Mouse (Mus musculus): ENCODE results near the gene Wdr90. TPM values are rescaled to one million over a fixed set of nuclear protein-coding genes. Genes with fewer than 3 reads are reported as not detected.

Wdr90 gene
- polyA plus RNA-seq, 1 experiment, result 35.9 TPM

GRCm38 (mm10) chr17:25860229-25860628 is 1.1 kb downstream of the Wdr90 start:
- DNase-seq (ENCODE audit: low read depth), result no peak

GRCm38 (mm10) chr17:25844396-25844901 is 16.9 kb downstream of the Wdr90 start, which contains the start of gene Rhot2:
Rhot2 (minus strand) TSS chr17:25844851.
- DNase-seq (ENCODE audit: low read depth), result no peak

DNA sequence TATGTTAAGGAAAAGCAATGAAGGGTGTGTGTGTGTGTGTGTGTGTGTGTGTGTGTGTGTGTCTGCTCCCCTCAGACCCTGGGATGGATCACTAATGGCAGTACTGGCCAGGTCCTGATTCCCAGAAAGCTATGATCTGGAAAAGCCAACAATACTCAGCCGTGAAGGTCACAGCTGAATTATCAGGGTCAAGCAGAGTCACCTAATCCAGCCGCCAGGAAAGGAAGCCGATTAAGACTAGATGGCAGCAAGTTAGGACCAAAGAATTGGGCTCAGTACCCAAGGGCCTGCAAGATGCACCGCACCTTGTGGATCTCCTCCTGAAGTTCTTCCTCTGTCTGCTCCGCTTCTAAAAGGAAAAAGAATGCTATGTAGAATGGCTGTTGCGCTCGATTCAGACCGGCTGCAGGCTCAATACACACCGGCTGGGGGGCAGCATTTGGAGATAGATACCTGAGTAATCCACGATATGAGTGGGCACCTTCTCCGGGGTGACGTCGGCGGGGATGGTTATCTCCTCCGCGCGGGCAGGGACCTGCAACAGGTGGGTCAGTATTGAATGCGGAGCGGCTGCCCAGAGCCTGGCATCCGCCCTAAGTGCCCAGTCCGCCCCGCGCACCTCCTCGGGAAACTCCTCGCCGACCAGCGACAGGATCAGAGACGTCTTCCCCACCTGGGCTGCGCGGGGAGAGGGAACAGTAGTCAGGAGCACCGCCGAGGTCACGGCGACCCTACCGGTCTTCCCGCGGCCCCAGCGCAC is 17.5 kb downstream of the Wdr90 start:
- DNase-seq (ENCODE audit: low read depth), result no peak

DNA sequence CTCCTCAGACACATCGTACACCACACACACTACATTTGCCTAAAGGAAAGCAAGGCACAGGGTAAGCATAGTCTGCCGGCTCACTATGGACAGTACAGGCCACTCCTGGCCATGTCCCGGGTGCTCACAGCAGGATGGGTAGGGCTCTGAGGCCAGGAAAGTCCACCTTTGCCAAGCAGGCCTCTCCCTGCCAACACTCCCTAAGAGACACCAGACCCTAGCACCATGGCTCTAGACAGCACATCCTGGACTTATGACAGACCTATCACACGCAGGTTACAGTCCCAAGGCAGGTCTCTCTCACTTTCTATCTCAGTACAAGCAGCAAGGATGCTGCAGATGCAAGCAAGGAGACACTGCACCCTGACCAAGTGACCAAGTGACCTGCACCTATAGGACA is 18.2 kb downstream of the Wdr90 start:
- DNase-seq (ENCODE audit: low read depth), result no peak

DNA sequence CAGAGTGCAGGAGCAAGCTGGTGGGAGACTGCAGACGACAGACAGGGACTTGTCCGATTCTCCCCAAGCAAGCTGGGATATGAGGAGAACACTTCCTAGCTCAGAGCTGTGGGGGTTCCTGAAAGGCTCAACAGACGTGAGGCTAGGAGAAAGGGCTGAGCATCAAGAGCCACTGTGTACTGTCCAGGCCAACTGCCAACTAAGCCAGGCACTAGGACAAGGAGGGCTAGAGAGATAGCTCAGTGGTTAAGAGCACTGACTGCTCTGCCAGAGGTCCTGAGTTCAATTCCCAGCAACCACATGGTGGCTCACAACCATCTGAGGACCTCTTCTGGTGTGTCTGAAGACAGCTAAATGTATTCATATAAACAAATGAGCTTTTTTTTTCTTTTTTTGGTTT is 18.8 kb downstream of the Wdr90 start:
- DNase-seq (ENCODE audit: low read depth), result no peak

DNA sequence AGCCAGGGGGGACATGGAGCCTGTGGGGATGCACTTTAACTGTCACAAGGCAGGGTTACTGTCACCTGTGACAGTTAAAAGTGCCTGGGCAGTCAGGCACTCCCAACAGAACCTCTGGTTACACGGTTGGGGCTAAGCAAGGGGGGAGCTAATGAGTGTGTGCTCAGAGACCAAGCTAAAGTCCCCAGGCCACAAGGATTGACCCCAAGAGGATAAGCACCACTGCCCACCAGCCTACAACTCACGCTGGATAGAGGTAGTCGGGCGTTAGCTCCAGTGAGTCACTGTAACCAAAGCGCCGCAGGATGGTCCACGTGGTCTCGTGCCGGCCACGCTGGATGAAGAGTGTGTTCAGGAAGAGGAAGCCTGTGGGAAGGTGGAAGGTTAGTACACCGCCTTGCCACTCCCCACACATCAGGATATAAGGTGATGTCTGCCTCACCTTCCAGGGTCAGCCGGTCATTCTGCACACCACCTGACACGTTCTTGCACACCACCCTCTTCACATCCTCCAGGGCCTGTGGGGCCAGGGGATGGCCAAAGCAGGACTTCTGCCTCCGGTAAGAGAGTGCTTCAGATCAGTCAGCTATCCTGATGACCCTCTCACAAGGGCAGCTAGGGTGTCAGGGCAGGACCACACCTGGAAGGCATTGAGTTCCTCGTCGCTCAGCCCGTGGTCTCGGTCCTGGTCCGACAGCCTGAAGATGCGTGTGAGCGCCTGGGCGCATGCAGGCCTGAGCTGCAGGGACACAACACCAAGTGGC is 20.0 kb downstream of the Wdr90 start, which contains the start of gene Gm20683:
Gene Gm20683, minus strand, starts transcription at position 647 of the 764 bp plus-strand sequence.
- no peak for DNase-seq (ENCODE audit: low read depth)

DNA sequence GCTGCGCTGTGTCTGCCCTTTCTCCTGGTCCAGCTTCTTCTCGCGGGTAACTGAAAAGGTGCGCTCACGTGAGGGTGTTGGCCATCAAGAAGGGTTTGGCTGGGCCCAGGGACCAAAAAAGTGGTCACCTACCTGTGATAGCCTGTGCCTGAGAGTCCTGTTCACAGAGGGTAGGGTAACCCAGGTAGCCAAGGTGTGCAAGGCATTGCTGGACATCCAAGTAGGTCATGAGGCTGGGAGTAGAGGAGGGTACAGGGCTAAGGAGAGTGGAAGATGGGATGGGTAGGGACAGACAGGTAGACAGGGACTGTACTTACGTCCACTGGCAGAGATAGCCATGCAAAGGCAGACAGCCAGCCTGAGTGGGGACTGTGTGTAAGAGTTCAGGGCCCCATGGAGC is 20.8 kb downstream of the Wdr90 start:
- no peak for DNase-seq (ENCODE audit: low read depth)

- DNase-seq (ENCODE audit: low read depth), result no peak
Observed at GRCm38 (mm10) chr17:25839455-25840235, 21.7 kb downstream of the Wdr90 start.

GRCm38 (mm10) chr17:25838904-25839303 is 22.4 kb downstream of the Wdr90 start:
- no peak for DNase-seq (ENCODE audit: low read depth)

DNA sequence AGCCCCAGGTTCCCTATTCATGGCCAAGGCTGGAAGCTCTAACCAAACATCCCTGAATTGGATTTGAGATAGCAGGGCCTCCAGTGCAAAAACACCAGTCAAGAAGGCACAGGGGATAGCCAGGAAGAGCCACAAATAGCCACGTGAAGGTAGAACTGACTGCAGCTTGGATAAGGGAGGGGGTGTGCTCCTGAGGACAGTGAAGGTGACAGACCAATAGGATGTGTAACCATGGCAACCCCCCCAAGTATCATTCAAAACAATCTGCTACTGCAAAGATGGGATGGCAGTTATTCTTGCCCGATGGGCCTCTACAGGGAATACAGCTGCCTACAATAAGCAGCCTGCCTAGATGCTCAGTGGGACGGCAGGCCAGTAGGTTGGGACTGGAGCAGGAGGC is 23.8 kb downstream of the Wdr90 start:
- DNase-seq (ENCODE audit: low read depth), result no peak

GRCm38 (mm10) chr17:25837076-25837410 is 24.3 kb downstream of the Wdr90 start, which contains the start of gene Rhbdl1:
Rhbdl1 (minus strand) TSS chr17:25837295.
- no peak for DNase-seq (ENCODE audit: low read depth)

DNA sequence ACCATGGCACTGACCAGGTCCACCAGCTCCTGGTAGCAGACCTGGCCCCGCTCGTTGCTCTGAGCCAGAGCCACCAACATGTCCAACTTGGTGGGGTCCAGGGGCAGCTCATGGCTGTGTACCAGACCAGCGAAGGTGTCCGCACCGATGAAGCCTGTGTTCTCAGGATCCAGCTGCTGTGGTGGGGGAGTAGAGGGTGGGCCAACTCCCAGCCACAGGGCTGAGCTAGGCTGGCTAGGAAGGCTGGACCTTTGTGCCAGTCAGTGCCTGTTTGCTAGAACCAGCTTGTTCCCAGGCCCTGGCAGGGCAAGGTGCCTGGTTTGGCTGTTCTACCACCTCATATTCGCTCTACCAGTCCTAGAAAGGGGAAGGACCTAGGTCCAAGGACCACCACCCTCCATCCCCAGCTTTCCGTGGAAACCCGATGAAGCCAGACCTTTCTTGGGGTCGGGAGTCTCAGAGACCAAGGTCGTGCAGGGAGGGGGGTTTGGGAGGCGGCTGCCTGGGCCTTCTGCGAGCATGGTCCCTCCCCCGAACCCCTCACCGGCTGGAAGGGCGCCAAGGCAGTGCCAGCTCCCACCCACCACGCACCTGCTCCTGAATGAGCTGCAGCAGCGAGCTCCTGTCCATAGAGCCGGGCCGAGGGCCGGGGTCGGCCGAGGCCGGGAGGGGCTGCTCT is 24.8 kb downstream of the Wdr90 start:
- DNase-seq (ENCODE audit: low read depth), result no peak

DNA sequence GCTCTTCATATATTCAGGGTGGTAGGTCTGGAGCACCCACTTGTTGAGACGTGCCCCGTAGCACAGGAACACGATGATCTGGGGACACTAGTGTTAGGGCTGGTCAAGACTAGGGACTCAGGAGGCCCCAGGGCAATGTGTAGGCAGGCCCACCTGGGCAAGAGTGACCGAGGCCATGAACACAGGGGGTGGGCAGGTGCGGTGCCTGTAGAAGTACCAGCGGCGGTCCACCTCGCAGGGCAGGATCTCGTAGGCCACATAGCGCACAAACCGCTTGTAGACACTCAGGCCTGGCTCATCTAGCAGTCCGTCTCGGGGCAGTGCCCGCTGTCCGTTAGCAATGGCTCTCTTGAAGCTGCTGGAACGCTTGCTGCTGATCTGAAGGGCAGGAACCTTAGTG is 25.5 kb downstream of the Wdr90 start:
- no peak for DNase-seq (ENCODE audit: low read depth)

GRCm38 (mm10) chr17:25835301-25835700 is 26.0 kb downstream of the Wdr90 start:
- no peak for DNase-seq (ENCODE audit: low read depth)

DNA sequence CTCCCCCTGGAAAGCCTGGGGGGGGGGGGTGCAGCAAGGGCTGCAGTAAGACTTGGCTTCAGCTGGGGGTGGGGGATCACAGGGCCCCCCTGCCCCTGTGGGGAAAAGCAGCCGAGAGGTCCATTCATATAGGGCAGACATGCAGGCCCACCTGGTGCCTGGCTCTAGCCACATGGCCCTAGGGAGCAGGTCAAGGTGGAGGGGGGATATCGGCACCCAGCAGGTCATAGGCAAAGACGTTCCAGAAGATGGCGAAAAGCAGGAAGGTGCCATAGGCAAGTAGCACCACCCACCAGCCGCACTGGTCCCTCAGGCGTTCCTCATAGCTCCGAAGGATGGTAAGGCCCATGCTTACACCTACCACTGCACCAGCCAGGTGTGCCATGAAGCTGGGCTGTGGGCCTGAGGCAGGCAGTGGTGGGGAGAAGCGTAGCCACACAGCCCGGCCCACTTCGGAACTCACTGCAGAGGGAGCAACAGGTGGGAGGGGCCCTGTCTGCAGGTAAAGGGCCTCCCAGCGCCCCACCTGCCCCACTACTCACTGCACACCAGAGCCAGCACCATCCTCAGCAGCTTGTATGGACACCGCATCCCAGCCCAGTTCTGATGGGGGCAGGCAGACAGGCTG is 26.6 kb downstream of the Wdr90 start:
- no peak for DNase-seq (ENCODE audit: low read depth)

DNA sequence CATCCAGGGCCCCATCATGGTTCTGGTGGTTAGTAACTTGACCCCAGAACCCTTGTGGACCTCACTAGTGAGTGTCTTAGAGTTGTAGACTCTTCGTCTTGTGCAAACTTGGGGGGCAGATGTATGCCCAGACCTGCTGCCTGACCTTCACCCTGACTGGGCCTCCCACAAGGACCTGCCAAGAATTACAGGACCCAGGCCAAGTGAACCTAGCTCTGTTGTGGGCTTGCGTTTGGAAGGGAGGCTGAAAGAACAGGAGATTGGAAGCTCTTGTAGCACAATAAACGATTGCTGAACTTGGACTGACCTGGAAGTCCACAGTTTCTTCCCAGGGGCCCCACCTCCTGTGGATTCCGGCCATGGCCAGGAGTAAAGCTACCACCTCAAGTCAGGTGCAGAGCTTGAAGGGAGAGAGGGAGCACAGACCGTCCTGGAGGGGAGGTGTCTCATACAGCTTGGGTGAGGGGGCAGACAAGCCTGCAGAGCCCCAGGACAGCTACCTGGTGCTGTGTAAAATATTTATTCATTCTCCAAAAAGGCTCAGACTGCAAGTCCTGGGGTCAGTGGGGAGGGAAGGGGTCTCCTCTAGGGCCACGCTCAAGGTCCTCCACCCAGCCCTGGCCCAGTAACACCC is 27.2 kb downstream of the Wdr90 start:
- DNase-seq (ENCODE audit: low read depth), result no peak

DNA sequence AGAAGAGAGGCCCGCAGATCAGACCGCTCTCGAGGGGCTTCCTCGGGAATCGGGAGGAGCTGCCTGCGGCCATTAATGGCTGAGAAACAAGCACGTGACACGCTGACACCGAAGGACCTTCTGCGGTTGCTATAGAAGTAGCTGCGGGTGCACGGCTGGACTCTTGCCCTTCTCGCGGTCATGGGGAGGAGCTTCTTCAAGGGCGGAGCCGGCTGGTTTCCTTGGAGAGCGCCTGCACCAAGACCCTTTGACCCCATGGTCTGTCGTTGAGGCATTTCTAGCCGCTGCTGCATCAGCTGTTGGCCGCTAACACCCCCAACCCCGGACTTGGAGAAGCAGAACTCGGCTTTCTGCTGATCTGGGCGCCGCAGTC is 28.0 kb downstream of the Wdr90 start, which contains the start of gene Stub1:
Gene Stub1, minus strand, starts transcription at position 114 of the 373 bp plus-strand sequence.
- no peak for DNase-seq (ENCODE audit: low read depth)

- DNase-seq (ENCODE audit: low read depth), result no peak
Observed at GRCm38 (mm10) chr17:25832436-25833290, 28.6 kb downstream of the Wdr90 start.

DNA sequence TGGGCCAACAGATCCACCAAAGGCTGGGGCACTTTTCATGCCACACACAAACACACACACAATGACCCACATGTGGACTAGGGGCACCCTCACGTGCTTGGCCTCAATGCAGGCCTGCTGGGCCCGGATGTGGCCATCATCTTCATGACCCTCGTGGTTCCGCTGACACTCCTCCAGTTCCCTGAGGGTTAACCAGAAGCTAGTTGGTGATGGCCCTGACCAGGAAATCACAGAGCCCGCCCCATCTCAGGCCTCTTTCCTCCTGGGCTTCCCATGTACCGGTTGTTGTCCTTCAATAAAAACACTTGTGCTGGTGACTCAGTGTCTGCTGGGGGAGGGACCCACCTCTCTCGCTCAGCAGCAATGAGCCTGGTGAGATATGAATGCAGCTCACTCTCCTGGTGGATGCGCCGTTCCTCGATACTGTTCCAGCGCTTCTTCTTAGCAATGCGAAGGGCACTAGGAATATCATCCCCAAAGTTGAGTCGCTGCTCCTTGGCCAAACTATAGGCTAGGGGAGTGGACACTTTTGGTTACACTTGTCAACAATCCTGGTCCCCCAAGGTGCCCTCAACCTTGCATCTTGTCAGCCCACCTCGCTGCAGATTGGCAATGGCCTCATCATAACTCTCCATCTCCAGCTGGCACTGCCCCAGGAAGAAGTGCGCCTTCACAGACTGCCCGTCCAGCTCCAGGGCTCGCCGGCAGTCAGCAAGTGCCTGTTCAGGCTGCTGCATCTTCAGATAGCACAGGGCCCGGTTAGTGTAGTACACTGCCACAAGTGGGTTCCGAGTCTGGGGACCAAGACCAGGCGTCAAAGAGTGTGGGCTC is 29.6 kb downstream of the Wdr90 start:
- DNase-seq (ENCODE audit: low read depth), result no peak

Data from gonadal fat pad, adult 2 months (tissue).